In the genomic region with DNA sequence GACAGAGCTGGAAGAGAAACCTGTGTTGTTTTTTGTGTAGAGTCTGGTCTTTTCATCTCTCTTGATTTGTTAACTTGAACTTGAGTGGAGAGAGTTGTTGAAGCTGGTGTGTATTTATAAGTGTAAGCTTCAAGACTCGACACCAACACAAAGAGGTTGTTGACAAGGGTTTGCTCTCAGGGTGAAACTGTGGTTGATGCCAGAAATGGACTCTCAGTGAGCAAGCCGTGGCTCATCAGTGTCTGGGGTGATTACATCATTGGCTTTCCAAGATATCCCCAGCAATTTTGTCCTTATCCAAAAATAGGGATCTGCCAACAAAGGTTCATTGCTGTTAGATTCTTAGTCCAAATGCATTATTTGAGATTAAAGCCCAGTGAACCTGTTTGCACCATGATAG, we compare ENCODE assay signal across 27 mouse cellular contexts. TPM values are rescaled to one million over a fixed set of nuclear protein-coding genes. Genes with fewer than 3 reads are reported as not detected.
"Had no signal": no experiment of that assay in that cellular context is flagged by ENCODE, and none has a peak within 500 bp of the region (broad histone marks: within the 10 kb centered on the region; RNA-seq: fewer than 3 reads in every experiment).

No protein-coding gene starts in this region.

- DNase-seq: liver; liver, embryonic 13.5 days; liver, postnatal 0 days; lung, adult 18-20 months; lung, adult 2 months; lung, embryonic 14.5 days; lung, postnatal 10 days; lung, postnatal 14 days; lung, postnatal 36 days; lung, postnatal 4 days; midbrain, embryonic 14.5 days had no signal

RNA-seq across cellular contexts. Expression of gene Cldn20, which starts 55.8 kb away (rescaled TPM):
- total RNA-seq: liver, adult 2 months; megakaryocyte-erythroid progenitor cell, adult 5-6 weeks had no signal
- polyA plus RNA-seq: limb, embryonic 12.5 days; liver, embryonic 11.5 days; liver, embryonic 12.5 days; liver, embryonic 13.5 days; liver, embryonic 15.5 days; liver, postnatal 0 days; lung, embryonic 14.5 days; lung, embryonic 16.5 days; lung, postnatal 0 days; macrophage; midbrain, embryonic 10.5 days; midbrain, embryonic 11.5 days; midbrain, embryonic 12.5 days; midbrain, embryonic 13.5 days; midbrain, embryonic 14.5 days; midbrain, embryonic 15.5 days; neural tube, embryonic 11.5 days; neural tube, embryonic 12.5 days had no signal
